In the genomic region with DNA sequence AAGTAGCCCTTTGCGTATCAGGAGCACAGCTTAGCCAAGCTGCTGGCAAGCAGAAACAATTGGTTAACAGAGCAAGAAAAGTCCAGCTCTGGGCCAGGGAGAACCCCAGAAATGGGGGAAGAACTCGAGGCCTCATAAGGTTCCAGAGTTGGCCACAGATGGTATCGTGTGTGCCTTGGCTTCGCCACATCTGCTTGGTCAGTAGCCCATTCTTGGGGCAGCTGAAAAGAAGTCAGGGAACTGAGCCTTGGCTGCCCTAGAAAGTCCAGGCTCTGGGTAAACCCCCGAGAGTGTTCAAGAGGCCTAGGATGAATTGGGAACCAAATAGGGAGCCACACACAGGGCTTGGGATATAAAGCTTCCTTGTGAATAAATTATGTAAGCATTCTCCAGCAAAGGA, we compare ENCODE assay signal across 17 mouse cellular contexts.
DNase-seq lines count a peak whose midpoint lies in the region; ATAC-seq lines count a peak whose summit lies in the region.
"Had no signal": no experiment of that assay in that cellular context is flagged by ENCODE, and none has a peak within 500 bp of the region (broad histone marks: within the 10 kb centered on the region; RNA-seq: fewer than 3 reads in every experiment).

No protein-coding gene starts in this region.

- no peak overlapping the region for H3K4me3 ChIP-seq in heart, embryonic 10.5 days
- no peak overlapping the region for H3K4me3 ChIP-seq in midbrain, embryonic 10.5 days
- no peak overlapping the region for H3K4me3 ChIP-seq in midbrain, embryonic 14.5 days (replicated peaks; ENCODE audit: low read depth, low read length)
- H3K4me3 ChIP-seq: embryonic facial prominence, embryonic 13.5 days; forebrain, embryonic 13.5 days had no signal

- peak; percentile 15 to 28 for DNase-seq in cerebellum, postnatal 10 days
- DNase-seq in cerebellum, postnatal 4 days (ENCODE audit: low spot score in 2 of 2), result no peak
- no peak for DNase-seq in heart, embryonic 10.5 days (ENCODE audit: low spot score)
- no peak for DNase-seq in heart, postnatal 14 days
- DNase-seq in midbrain, embryonic 10.5 days (ENCODE audit: low spot score), result no peak
- DNase-seq in midbrain, embryonic 14.5 days, result no peak
- DNase-seq in kidney, postnatal 25 days, result no peak
- DNase-seq: adrenal gland, adult 2 months; adrenal gland, postnatal 25 days; cerebellum, adult 8-10 months; gastrocnemius, postnatal 10 days; heart, adult 11 months; heart, postnatal 10 days; kidney, adult 2 months had no signal

- H3K9ac ChIP-seq in midbrain, embryonic 14.5 days (replicated peaks; ENCODE audit: low read length), result no peak overlapping the region
- H3K9ac ChIP-seq: embryonic facial prominence, embryonic 13.5 days; forebrain, embryonic 13.5 days; hindbrain, embryonic 14.5 days had no signal

- intact Hi-C loops in heart, postnatal 14 days (cut with DNase I), result no loop called here

- no peaks in the 10 kb centered on the region for H3K9me3 ChIP-seq in heart, embryonic 10.5 days
- H3K9me3 ChIP-seq in midbrain, embryonic 10.5 days (replicated peaks), result no peaks in the 10 kb centered on the region
- no peaks in the 10 kb centered on the region for H3K9me3 ChIP-seq in midbrain, embryonic 14.5 days (ENCODE audit: control insufficient read depth, low read length)
- H3K9me3 ChIP-seq: embryonic facial prominence, embryonic 13.5 days; forebrain, embryonic 13.5 days had no signal

- H3K36me3 ChIP-seq in heart, embryonic 10.5 days, result no peaks in the 10 kb centered on the region
- no peaks in the 10 kb centered on the region for H3K36me3 ChIP-seq in midbrain, embryonic 10.5 days
- no peaks in the 10 kb centered on the region for H3K36me3 ChIP-seq in midbrain, embryonic 14.5 days (ENCODE audit: control insufficient read depth, insufficient read depth, low read length)
- H3K36me3 ChIP-seq: embryonic facial prominence, embryonic 13.5 days had no signal

- no peak for ATAC-seq in midbrain, embryonic 14.5 days (ENCODE audit: low FRiP score, low TSS enrichment)
- ATAC-seq: forebrain, embryonic 13.5 days had no signal

- peak overlapping the region; percentile 49; the same call in 1 of the 2 replicates for H3K27ac ChIP-seq in heart, embryonic 10.5 days
- peak overlapping the region; percentile 61; the same call in 1 of the 2 replicates for H3K27ac ChIP-seq in midbrain, embryonic 10.5 days (replicated peaks)
- H3K27ac ChIP-seq in midbrain, embryonic 14.5 days (replicated peaks; ENCODE audit: low read depth, low read length), result no peak overlapping the region
- H3K27ac ChIP-seq: forebrain, embryonic 13.5 days; hindbrain, embryonic 14.5 days had no signal

- no peak overlapping the region for H3K4me2 ChIP-seq in midbrain, embryonic 14.5 days (ENCODE audit: low read length)
- H3K4me2 ChIP-seq: embryonic facial prominence, embryonic 13.5 days; forebrain, embryonic 13.5 days; hindbrain, embryonic 14.5 days had no signal

- H3K4me1 ChIP-seq in heart, embryonic 10.5 days, result peaks cover 35% of the 10 kb centered on the region
- peaks cover 19% of the 10 kb centered on the region for H3K4me1 ChIP-seq in midbrain, embryonic 10.5 days
- no peaks in the 10 kb centered on the region for H3K4me1 ChIP-seq in midbrain, embryonic 14.5 days (ENCODE audit: control insufficient read depth, insufficient read depth, low read length)

- WGBS in heart, embryonic 10.5 days, result 90% methylated on average over 5 of the region's 5 CpGs
- WGBS in midbrain, embryonic 10.5 days, result 88% methylated on average over 5 of the region's 5 CpGs
- 90% methylated on average over 5 of the region's 5 CpGs for WGBS in midbrain, embryonic 14.5 days

- no peaks in the 10 kb centered on the region for H3K27me3 ChIP-seq in heart, embryonic 10.5 days (ENCODE audit: insufficient read depth, poor library complexity, severe bottlenecking)
- H3K27me3 ChIP-seq in midbrain, embryonic 10.5 days (ENCODE audit: low read depth, poor library complexity, severe bottlenecking), result 0 out of 2 replicates have a peak, but pooled peaks cover 7% of the 10 kb centered on the region
- no peaks in the 10 kb centered on the region for H3K27me3 ChIP-seq in midbrain, embryonic 14.5 days (ENCODE audit: control insufficient read depth, insufficient read depth, low read length)
- H3K27me3 ChIP-seq: embryonic facial prominence, embryonic 13.5 days; forebrain, embryonic 13.5 days had no signal

Comparison
In these comparisons a context has a peak if more than half of its experiments do, and no peak if none do; other contexts are left out.
1. DNase-seq: peak in cerebellum, postnatal 10 days (2 of 2); none in cerebellum, postnatal 4 days (0 of 2), heart, embryonic 10.5 days (single experiment), heart, postnatal 14 days (0 of 2), midbrain, embryonic 10.5 days (single experiment), midbrain, embryonic 14.5 days (single experiment) and kidney, postnatal 25 days (0 of 2).